Mouse (Mus musculus): ENCODE data around the gene Clic6. TPM values are rescaled to one million over a fixed set of nuclear protein-coding genes. Genes with fewer than 3 reads are reported as not detected.
A peak's percentile ranks its signal among the peaks of the same experiment; 100 is the strongest.

Clic6 gene
- polyA plus RNA-seq, 1 experiment from 2014 or later, result 38.5 TPM

DNA sequence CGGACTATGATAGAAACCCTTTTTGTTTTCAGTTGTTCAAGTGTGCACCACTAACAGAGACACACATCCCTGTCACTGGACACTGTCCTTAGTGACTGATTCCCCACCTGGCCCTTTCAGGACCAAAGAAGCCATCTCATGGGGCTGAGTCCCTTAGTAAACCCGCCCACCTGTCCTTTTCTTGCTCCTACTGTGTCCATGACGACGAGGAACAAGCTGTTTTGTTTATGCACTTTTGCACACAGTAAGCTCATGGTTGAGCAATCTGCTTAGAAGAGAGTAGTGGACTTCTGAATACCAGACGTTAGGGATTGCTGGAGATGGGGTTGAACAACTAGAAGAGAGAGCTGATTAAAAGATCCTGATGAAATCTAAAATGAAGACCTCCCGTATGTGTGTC is 52.8 kb downstream of the Clic6 start:
- WGBS, result 74% methylated on average over 6 of the region's 6 CpGs
- H3K9ac ChIP-seq, result no peak overlapping the region
- H3K27ac ChIP-seq, result no peak overlapping the region
- no peak for ATAC-seq (ENCODE audit: insufficient read depth, low FRiP score, low read depth)
- H3K4me1 ChIP-seq, result no peaks in the 10 kb centered on the region
- H3K36me3 ChIP-seq, result no peaks in the 10 kb centered on the region
- no peak overlapping the region for H3K4me2 ChIP-seq
- H3K9me3 ChIP-seq, result no peaks in the 10 kb centered on the region
- no peaks in the 10 kb centered on the region for H3K27me3 ChIP-seq (replicated peaks)
- H3K4me3 ChIP-seq (replicated peaks), result no peak overlapping the region

DNA sequence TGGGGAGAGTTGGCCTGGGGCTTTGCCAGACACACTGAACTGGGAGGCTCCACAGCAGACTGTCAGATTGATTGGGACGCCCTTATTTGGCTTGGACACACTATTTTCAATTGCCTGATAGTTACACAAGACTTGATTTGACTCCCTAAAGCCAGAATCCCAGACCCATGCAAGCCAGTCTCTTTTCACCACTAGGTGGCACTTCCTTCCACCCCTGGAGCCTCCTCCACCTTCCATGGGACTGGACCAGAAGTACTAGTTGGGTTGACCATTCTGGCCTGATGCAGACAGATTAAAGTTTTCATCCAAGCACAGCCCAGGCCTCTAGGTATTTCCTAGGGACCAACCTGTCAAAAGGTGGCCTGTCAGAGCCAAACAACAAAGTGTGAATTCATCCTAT is 58.7 kb downstream of the Clic6 start:
- Histone ChIP-seq H3K36me3 (no peaks in the 10 kb centered on the region), H3K27ac (no peak overlapping the region)

DNA sequence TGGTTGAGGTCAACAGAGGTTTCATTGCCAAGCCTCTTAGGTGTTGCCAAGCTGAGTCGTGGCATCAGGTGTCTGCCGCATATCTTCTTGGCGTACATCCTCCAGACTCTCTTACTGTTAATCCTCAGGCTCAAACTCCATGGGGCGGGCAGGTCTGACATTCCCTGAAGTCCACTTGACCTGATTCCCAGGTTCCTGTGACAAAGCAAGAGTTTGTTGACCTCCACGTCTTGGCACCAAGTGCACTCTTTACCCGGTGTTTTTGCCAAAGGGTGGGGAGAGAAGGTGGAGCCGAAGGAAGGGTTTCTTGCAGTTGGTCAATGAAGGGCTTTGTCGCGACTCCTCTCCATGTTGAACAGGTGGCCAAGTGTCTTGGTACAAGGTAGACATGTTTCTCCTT is 63.1 kb downstream of the Clic6 start:
- H3K27me3 ChIP-seq (replicated peaks), result no peaks in the 10 kb centered on the region
- H3K4me1 ChIP-seq, result no peaks in the 10 kb centered on the region
- H3K4me3 ChIP-seq (replicated peaks), result no peak overlapping the region
- WGBS, result 90% methylated on average over 9 of the region's 9 CpGs
- no peak overlapping the region for H3K4me2 ChIP-seq
- no peaks in the 10 kb centered on the region for H3K9me3 ChIP-seq
- H3K9ac ChIP-seq, result no peak overlapping the region
- H3K36me3 ChIP-seq, result no peaks in the 10 kb centered on the region
- no peak overlapping the region for H3K27ac ChIP-seq
- no peak for ATAC-seq (ENCODE audit: insufficient read depth, low FRiP score, low read depth)

More for the DNA sequence above, 58.7 kb downstream of the Clic6 start:
- Histone ChIP-seq H3K9me3 (no peaks in the 10 kb centered on the region), H3K9ac (no peak overlapping the region), H3K27me3 (replicated peaks) (no peaks in the 10 kb centered on the region), H3K4me3 (replicated peaks) (no peak overlapping the region), H3K4me1 (no peaks in the 10 kb centered on the region), H3K4me2 (no peak overlapping the region)
- no peak for ATAC-seq (ENCODE audit: insufficient read depth, low FRiP score, low read depth)
- 30% methylated on average over 1 of the region's 1 CpGs for WGBS

DNA sequence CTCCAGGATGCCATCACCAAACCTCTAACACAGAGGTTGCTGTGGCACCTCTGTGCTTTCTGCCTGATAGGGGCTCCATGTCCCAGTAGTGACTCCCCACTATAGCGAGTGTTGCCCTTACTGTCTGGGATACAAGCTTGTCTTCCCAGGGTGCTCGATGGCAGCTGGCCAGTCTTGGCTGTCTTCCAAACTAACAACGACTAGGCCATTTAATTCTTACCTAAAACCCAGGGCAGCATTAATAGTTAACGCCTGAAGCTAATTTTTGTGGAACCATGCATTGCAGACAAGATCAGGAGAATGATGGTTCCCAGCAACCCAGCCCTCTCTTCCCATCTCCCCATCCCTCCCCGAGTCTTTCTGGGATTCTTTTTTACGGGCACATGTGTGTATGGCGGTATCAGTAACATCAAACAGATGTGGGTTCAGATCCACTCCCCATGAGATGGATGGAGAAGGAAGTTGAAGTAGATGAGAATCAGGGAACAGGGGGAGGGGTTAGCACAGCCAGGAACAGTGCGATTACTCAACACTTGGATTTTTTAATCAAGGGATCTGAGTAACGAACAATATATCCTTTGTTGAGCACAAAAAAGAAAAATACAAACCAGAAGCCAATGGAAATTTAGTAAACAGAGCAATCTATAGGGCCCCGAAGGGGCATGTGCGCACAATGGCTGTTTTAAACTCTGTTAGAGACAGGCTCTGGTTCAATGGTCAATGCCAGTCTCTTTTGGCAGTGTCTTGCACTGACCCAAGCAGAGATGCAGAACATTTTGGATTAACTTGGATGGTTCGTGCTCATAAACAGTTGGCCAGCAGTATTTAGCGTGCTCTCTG is 66.0 kb downstream of the Clic6 start:
- H3K4me1 ChIP-seq, result no peaks in the 10 kb centered on the region
- H3K27me3 ChIP-seq (replicated peaks), result no peaks in the 10 kb centered on the region
- no peak for ATAC-seq (ENCODE audit: insufficient read depth, low FRiP score, low read depth)
- no peak overlapping the region for H3K4me3 ChIP-seq (replicated peaks)
- no peak overlapping the region for H3K27ac ChIP-seq
- no peak overlapping the region for H3K9ac ChIP-seq
- no peaks in the 10 kb centered on the region for H3K9me3 ChIP-seq
- no peak overlapping the region for H3K4me2 ChIP-seq
- 71% methylated on average over 13 of the region's 13 CpGs for WGBS
- H3K36me3 ChIP-seq, result no peaks in the 10 kb centered on the region

DNA sequence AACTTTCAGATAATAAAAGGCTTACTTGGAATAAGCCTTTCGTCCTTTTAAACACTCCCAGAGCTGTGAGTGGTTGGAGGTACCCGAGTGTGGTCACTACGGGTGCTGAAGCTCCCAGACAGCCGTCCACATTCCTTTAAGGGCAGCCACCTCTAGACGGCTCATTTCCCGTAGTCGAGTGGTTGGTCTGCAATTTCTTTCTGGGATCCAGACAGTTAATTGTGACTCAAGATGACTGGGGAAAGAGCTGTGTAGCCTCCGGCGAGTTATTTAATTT is 66.5 kb downstream of the Clic6 start:
- no peaks in the 10 kb centered on the region for H3K27me3 ChIP-seq (replicated peaks)
- WGBS, result 68% methylated on average over 9 of the region's 9 CpGs
- H3K36me3 ChIP-seq, result no peaks in the 10 kb centered on the region
- H3K4me3 ChIP-seq (replicated peaks), result no peak overlapping the region
- H3K9me3 ChIP-seq, result no peaks in the 10 kb centered on the region
- H3K27ac ChIP-seq, result no peak overlapping the region
- H3K9ac ChIP-seq, result no peak overlapping the region
- ATAC-seq (ENCODE audit: insufficient read depth, low FRiP score, low read depth), result no peak
- no peaks in the 10 kb centered on the region for H3K4me1 ChIP-seq
- H3K4me2 ChIP-seq, result no peak overlapping the region

DNA sequence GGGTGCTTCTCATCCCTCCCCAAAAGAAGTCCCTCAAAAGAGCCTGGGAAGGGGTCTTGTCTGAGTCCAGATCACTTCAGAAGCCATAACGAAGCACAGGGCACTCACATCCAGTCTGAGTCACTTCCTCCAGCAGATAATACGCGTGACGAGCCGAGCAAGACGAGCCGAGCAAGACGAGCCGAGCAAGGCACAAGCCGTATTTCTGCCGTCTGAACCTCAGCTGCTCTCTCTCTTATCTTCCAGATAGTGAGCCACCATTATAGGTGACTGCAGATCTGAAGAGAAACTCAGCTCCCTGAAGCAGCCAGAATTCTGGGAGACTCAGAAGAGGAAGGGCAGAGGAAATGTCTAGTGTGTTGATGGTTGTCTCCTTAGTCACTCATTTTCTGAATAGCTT is 67.3 kb downstream of the Clic6 start:
- ATAC-seq (ENCODE audit: insufficient read depth, low FRiP score, low read depth), result no peak
- Histone ChIP-seq H3K27me3 (replicated peaks) (no peaks in the 10 kb centered on the region), H3K4me3 (replicated peaks) (no peak overlapping the region), H3K9ac (no peak overlapping the region), H3K36me3 (no peaks in the 10 kb centered on the region), H3K4me1 (no peaks in the 10 kb centered on the region), H3K9me3 (no peaks in the 10 kb centered on the region), H3K4me2 (no peak overlapping the region), H3K27ac (no peak overlapping the region)
- WGBS, result 57% methylated on average over 11 of the region's 11 CpGs

DNA sequence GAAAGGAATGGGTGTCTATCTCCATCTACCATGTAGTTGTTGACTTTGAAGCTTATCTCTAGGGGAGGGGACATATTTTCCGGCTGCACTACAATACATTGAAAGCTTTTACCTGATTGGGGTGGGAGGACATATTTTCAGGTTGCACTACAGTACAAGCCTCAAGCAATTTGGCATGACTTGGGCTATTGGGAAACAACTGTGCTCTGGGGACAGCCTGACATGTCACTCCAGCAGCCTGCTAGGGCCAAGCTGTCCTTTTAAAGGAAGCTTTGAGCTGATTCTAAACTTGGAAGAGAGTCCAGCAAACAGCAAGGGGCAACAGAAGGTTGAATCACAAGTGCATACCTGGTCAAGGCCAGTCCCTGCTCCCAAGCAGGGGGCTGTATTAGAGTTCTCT is 69.5 kb downstream of the Clic6 start:
- no peaks in the 10 kb centered on the region for H3K36me3 ChIP-seq
- H3K9me3 ChIP-seq, result no peaks in the 10 kb centered on the region

DNA sequence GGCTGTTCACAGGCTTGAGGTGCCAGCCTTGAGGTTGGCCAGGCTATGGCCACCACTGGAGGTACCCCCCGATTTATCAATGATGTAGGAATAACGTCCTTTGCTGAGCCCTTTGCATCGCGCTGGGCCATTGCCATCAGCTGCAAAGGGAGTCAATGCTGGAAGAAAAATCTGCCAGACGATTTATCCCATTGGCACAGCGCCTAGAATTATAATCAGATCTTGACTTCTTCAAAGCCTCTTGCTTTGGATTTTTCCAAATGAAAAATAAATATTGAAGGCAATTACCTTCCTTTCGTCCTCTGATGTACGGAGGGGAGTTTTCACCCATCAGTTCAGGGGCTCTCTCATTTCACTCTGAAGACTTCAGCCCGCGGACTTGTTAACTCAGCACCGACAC is 79.8 kb downstream of the Clic6 start:
- Histone ChIP-seq H3K27me3 (replicated peaks) (no peaks in the 10 kb centered on the region), H3K4me1 (peaks cover 5% of the 10 kb centered on the region; the same call in 1 of the 2 replicates), H3K9ac (no peak overlapping the region), H3K27ac (no peak overlapping the region), H3K4me3 (replicated peaks) (no peak overlapping the region), H3K36me3 (no peaks in the 10 kb centered on the region), H3K9me3 (no peaks in the 10 kb centered on the region), H3K4me2 (peak overlapping the region; percentile 37)
- ATAC-seq (ENCODE audit: insufficient read depth, low FRiP score, low read depth), result no peak
- WGBS, result 51% methylated on average over 11 of the region's 11 CpGs

More for the DNA sequence above, 69.5 kb downstream of the Clic6 start:
- Histone ChIP-seq H3K4me3 (replicated peaks) (no peak overlapping the region), H3K27ac (no peak overlapping the region), H3K4me2 (no peak overlapping the region), H3K9ac (no peak overlapping the region), H3K4me1 (no peaks in the 10 kb centered on the region), H3K27me3 (replicated peaks) (no peaks in the 10 kb centered on the region)
- 71% methylated on average over 1 of the region's 1 CpGs for WGBS
- ATAC-seq (ENCODE audit: insufficient read depth, low FRiP score, low read depth), result no peak

DNA sequence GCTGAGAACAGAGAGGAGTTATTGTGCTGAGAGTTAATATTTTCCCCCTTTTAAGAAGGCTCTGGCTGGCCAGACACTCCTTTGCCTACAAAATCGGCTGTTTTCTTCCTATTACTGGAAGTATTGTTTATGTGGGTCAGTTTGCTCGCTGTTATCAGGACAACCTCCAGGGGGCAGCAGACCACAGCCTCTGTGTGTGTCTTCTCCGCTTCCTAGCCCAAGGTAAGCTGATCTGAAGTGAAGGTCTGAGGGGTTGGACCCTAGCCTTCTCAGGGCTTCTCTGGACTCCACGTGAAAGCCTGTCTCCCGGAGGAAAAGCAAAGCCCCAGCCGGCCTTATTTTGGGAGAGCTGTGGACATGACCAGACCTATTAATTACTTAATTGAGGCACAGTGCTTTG is 80.2 kb downstream of the Clic6 start:
- Histone ChIP-seq H3K9me3 (no peaks in the 10 kb centered on the region), H3K9ac (no peak overlapping the region), H3K36me3 (no peaks in the 10 kb centered on the region), H3K4me1 (peaks cover 5% of the 10 kb centered on the region; the same call in 1 of the 2 replicates), H3K4me3 (replicated peaks) (no peak overlapping the region), H3K27me3 (replicated peaks) (no peaks in the 10 kb centered on the region), H3K27ac (no peak overlapping the region), H3K4me2 (peak overlapping the region; percentile 37)
- WGBS, result 1% methylated on average over 6 of the region's 6 CpGs
- 0 out of 2 replicates have a peak, but pooled peaks have one; percentile 27 for ATAC-seq (ENCODE audit: insufficient read depth, low FRiP score, low read depth)

DNA sequence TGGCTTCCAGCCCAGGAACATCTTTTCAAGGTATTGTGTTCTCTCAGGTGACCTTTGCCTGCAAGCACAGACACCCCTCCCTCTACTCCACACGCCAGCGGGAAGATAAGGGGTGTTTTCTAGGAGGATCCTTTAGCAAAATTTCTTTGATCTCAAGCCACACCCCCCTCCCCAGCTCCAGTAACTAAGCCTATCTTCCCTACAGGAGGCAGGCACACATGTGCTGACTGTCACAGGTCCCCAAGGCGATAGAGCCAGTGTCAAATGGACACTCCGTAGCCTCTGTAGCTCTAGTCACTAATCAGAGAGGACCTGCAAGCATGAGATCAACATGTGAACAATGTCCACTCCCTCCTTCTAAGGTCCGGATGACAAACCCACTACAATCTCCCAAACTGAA is 80.6 kb downstream of the Clic6 start:
- no peak overlapping the region for H3K27ac ChIP-seq

DNA sequence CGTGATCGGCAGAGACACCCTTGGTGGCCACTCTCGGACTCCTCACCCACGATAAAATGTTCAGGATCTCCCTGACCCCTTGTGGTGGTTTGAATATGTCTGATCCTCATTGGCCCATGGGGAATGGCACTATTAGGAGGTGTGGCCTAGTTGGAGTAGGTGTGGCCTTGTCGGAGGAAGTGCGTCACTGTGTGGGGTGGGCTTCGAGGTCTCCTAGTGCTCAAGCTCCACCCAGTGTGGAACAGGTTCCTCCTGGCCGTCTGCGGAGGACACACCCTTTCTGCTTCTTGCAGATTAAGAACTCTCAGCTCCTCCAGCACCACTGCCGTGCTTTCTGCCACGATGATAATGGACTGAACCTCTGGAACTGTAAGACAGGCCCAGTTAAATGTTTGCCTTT is 85.7 kb downstream of the Clic6 start:
- no peak overlapping the region for H3K4me3 ChIP-seq (replicated peaks)
- 0 out of 2 replicates have a peak, but pooled peaks cover under 1% of the 10 kb centered on the region for H3K4me1 ChIP-seq
- 84% methylated on average over 11 of the region's 11 CpGs for WGBS
- no peak overlapping the region for H3K9ac ChIP-seq
- ATAC-seq (ENCODE audit: insufficient read depth, low FRiP score, low read depth), result no peak
- H3K36me3 ChIP-seq, result no peaks in the 10 kb centered on the region
- H3K27me3 ChIP-seq (replicated peaks), result no peaks in the 10 kb centered on the region
- H3K27ac ChIP-seq, result no peak overlapping the region
- no peaks in the 10 kb centered on the region for H3K9me3 ChIP-seq
- H3K4me2 ChIP-seq, result no peak overlapping the region

More for the DNA sequence above, 80.6 kb downstream of the Clic6 start:
- WGBS, result 22% methylated on average over 5 of the region's 5 CpGs
- H3K9ac ChIP-seq, result no peak overlapping the region
- H3K27me3 ChIP-seq (replicated peaks), result no peaks in the 10 kb centered on the region
- no peaks in the 10 kb centered on the region for H3K9me3 ChIP-seq
- no peak overlapping the region for H3K4me3 ChIP-seq (replicated peaks)
- no peaks in the 10 kb centered on the region for H3K36me3 ChIP-seq
- 0 out of 2 replicates have a peak, but pooled peaks have one; percentile 18 for ATAC-seq (ENCODE audit: insufficient read depth, low FRiP score, low read depth)
- no peak overlapping the region for H3K4me2 ChIP-seq
- H3K4me1 ChIP-seq, result peaks cover 5% of the 10 kb centered on the region; the same call in 1 of the 2 replicates

DNA sequence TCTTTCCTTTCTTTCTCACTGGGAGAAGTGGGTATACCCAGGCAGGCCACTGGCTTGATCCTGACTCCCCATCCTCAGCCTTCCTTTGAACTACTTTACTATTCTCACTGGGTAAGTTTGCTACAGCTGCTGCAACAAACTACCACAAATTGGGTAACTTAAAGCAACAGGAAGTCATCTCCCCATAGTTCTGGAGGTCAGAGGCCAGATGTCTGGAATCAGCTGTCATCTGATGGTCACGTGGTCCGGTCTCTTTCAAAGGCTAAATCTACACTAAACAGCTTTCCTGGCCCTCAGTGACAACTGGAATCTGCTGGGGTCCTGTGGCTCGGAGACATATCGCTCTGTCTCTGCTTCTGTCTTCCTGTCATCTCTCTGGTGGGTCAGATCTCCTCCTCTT is 87.7 kb downstream of the Clic6 start:
- no peaks in the 10 kb centered on the region for H3K27me3 ChIP-seq (replicated peaks)
- ATAC-seq (ENCODE audit: insufficient read depth, low FRiP score, low read depth), result no peak
- no peaks in the 10 kb centered on the region for H3K4me1 ChIP-seq
- 52% methylated on average over 4 of the region's 4 CpGs for WGBS
- no peaks in the 10 kb centered on the region for H3K9me3 ChIP-seq
- no peak overlapping the region for H3K4me3 ChIP-seq (replicated peaks)
- no peak overlapping the region for H3K27ac ChIP-seq
- H3K36me3 ChIP-seq, result no peaks in the 10 kb centered on the region
- no peak overlapping the region for H3K9ac ChIP-seq
- H3K4me2 ChIP-seq, result no peak overlapping the region

DNA sequence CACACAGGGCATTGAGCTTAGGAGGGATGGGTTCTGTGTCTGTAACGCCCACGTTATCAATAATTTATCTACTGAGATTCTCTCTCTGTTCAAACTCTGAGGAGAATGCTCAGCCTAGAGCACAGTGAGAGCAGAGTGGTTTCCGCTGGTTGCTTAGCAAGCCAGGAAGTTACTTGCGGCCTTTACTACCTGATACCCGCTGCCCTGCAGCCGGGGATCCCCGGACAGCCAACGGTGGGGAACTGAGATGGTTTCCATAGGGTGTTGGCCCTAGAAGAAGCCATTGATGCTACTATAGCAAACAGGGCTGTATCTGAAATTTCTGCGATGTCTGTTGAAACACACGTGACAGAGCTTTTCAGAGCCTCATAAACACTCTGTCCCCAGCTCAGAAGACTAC is 90.3 kb downstream of the Clic6 start:
- no peak overlapping the region for H3K4me3 ChIP-seq (replicated peaks)
- no peak for ATAC-seq (ENCODE audit: insufficient read depth, low FRiP score, low read depth)
- no peaks in the 10 kb centered on the region for H3K9me3 ChIP-seq
- no peaks in the 10 kb centered on the region for H3K36me3 ChIP-seq
- no peak overlapping the region for H3K9ac ChIP-seq
- no peak overlapping the region for H3K4me2 ChIP-seq
- WGBS, result 71% methylated on average over 10 of the region's 10 CpGs
- H3K27ac ChIP-seq, result no peak overlapping the region
- no peaks in the 10 kb centered on the region for H3K4me1 ChIP-seq
- H3K27me3 ChIP-seq (replicated peaks), result no peaks in the 10 kb centered on the region

Measured in stomach, embryonic 15.5 days (tissue).